Mouse (Mus musculus) forebrain, postnatal 0 days (tissue): ENCODE data around the gene Enam. TPM values are rescaled to one million over a fixed set of nuclear protein-coding genes. Genes with fewer than 3 reads are reported as not detected.

Experiments
- ATAC-seq: fragments of 200-750 bp; cut with Nextera tagmentation; 2 replicates; pipeline ENCODE4 v1.8.0; 2017; ENCODE audit warnings: mild to moderate bottlenecking, moderate library complexity
- DNase-seq: peaks from one replicate; pipeline ENCODE4 v3.0.0-alpha.2; 2015
- H3K27ac ChIP-seq: fragments of 300-500 bp; sonication (generic); 2 replicates; pipeline ENCODE4 v1.5.1; 2014; ENCODE audit warnings: low read depth, mild to moderate bottlenecking, antibody characterized with exemption, low read length, moderate library complexity, mixed read lengths
- H3K27me3 ChIP-seq: fragments of 300-500 bp; sonication (generic); 2 replicates; pipeline ENCODE4 v1.6.1; 2014; ENCODE audit warnings: mild to moderate bottlenecking, low read length, mixed read lengths; ENCODE audit not compliant: insufficient read depth
- H3K36me3 ChIP-seq: fragments of 300-500 bp; sonication (generic); 2 replicates; pipeline ENCODE4 v1.6.1; 2014; ENCODE audit warnings: mild to moderate bottlenecking, moderate library complexity; ENCODE audit not compliant: insufficient read depth
- H3K4me1 ChIP-seq: fragments of 300-500 bp; sonication (generic); 2 replicates; pipeline ENCODE4 v1.6.1; 2014; ENCODE audit warnings: antibody characterized with exemption; ENCODE audit not compliant: insufficient read depth
- H3K4me2 ChIP-seq: fragments of 300-500 bp; sonication (generic); 2 replicates; pipeline ENCODE4 v1.6.1; 2014; ENCODE audit warnings: low read depth, mild to moderate bottlenecking, moderate library complexity
- H3K4me3 ChIP-seq: fragments of 300-500 bp; sonication (generic); 2 replicates; pipeline ENCODE4 v1.5.1; 2014; ENCODE audit warnings: low read depth, low read length, mixed read lengths
- H3K9ac ChIP-seq: fragments of 300-500 bp; sonication (generic); 2 replicates; pipeline ENCODE4 v1.6.1; 2014; ENCODE audit warnings: mild to moderate bottlenecking
- H3K9me3 ChIP-seq: fragments of 300-500 bp; sonication (generic); 2 replicates; pipeline ENCODE4 v1.6.1; 2016; ENCODE audit warnings: low read length
- CTCF ChIP-seq: sonication (generic); IDR thresholded peaks from 2 replicates; pipeline ENCODE4 v1.5.1; 2016; ENCODE audit warnings: antibody characterized with exemption, control low read depth, low read depth
- whole genome bisulfite sequencing: fragments of 180-500 bp; shearing (Covaris S2); extraction: QIAGEN DNeasy Blood & Tissue Kit; methylation state at CpG from one replicate; pipeline ENCODE4 v1.1.7; 2014; 5-methylcytosine and 5-hydroxymethylcytosine counted together
- polyA plus RNA-seq: library from polyadenylated mRNA; unstranded; fragments of >200 nt; fragmentation: Nextera tagmentation; extraction: Ambion mirVana; gene quantifications from 2 replicates; pipeline ENCODE4 v1.2.1, GENCODE M21; 2015
- total RNA-seq: library from RNA; depleted of rRNA; stranded (reverse); fragments of >200 nt; gene quantifications from 2 replicates; pipeline ENCODE4 v1.2.3, GENCODE M21; 2014; rRNA removed

Gene Enam
- total RNA-seq = not detected in 2 replicates
- not detected in 2 replicates for polyA plus RNA-seq

DNA sequence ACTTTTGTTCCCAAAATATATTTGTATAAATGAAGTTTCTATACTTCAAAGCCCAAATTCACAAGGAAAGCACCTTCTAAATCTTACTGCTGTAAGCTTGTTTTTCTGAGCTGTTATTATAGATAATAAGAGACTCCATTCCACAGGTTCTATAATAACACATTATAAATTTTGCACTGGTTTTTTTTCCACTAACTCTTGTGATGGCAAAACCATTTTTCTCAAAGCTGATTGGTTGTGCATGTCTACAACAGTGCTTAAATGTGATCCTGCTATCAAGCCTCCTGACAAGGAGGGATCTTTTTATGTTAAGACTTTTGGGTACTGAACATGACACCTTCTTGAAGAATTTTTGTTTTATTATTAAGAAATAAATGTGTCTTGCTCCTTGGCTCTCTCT lies at the start of gene Enam:
Gene Enam (plus strand): TSS at position 301 of the 400 bp plus-strand sequence.
- no peak within 1 kb of the TSS for H3K4me2 ChIP-seq
- no peak within 1 kb of the TSS for H3K27ac ChIP-seq
- no peaks in the 10 kb centered on the region for H3K4me1 ChIP-seq
- no peak within 1 kb of the TSS for H3K4me3 ChIP-seq
- ATAC-seq (no peak), DNase-seq (no peak)
- H3K36me3 ChIP-seq = no peaks in the 10 kb centered on the region
- TF ChIP-seq CTCF = no peak
- H3K9ac ChIP-seq = no peak within 1 kb of the TSS
- no peaks in the 10 kb centered on the region for H3K9me3 ChIP-seq
- no peaks in the 10 kb centered on the region for H3K27me3 ChIP-seq

- TF ChIP-seq CTCF = no peak
- no peak within 1 kb of the TSS for H3K9ac ChIP-seq
- H3K4me1 ChIP-seq = no peaks in the 10 kb centered on the region
- no peak within 1 kb of the TSS for H3K4me2 ChIP-seq
- H3K27me3 ChIP-seq = no peaks in the 10 kb centered on the region
- H3K36me3 ChIP-seq = no peaks in the 10 kb centered on the region
- no peaks in the 10 kb centered on the region for H3K9me3 ChIP-seq
- no peak within 1 kb of the TSS for H3K4me3 ChIP-seq
- ATAC-seq (no peak), DNase-seq (no peak)
- H3K27ac ChIP-seq = no peak within 1 kb of the TSS
- 71% methylated on average over 3 of the region's 3 CpGs for WGBS
These were observed 32.1 kb upstream of the Enam start, which contains the start of gene Ambn for GRCm38 (mm10) chr5:88455691-88456090. Ambn (plus strand) TSS chr5:88455991.

- ATAC-seq (no peak), DNase-seq (no peak)
- Histone ChIP-seq H3K4me1 (no peaks in the 10 kb centered on the region), H3K9ac (no peak overlapping the region), H3K4me3 (no peak overlapping the region), H3K27me3 (no peaks in the 10 kb centered on the region), H3K27ac (no peak overlapping the region), H3K4me2 (no peak overlapping the region), H3K36me3 (no peaks in the 10 kb centered on the region), H3K9me3 (no peaks in the 10 kb centered on the region)
- WGBS = 96% methylated on average over 2 of the region's 2 CpGs
- TF ChIP-seq CTCF = no peak
These were observed 20.3 kb upstream of the Enam start for GRCm38 (mm10) chr5:88467471-88467870.

- WGBS = 91% methylated on average over 4 of the region's 4 CpGs
- Histone ChIP-seq H3K27me3 (no peaks in the 10 kb centered on the region), H3K27ac (no peak overlapping the region), H3K4me3 (no peak overlapping the region), H3K36me3 (no peaks in the 10 kb centered on the region), H3K4me1 (no peaks in the 10 kb centered on the region), H3K9ac (no peak overlapping the region), H3K4me2 (no peak overlapping the region), H3K9me3 (no peaks in the 10 kb centered on the region)
- DNase-seq = no peak
- no peak for ATAC-seq
- TF ChIP-seq CTCF = no peak
These were observed 18.7 kb upstream of the Enam start for GRCm38 (mm10) chr5:88468807-88469704.

DNA sequence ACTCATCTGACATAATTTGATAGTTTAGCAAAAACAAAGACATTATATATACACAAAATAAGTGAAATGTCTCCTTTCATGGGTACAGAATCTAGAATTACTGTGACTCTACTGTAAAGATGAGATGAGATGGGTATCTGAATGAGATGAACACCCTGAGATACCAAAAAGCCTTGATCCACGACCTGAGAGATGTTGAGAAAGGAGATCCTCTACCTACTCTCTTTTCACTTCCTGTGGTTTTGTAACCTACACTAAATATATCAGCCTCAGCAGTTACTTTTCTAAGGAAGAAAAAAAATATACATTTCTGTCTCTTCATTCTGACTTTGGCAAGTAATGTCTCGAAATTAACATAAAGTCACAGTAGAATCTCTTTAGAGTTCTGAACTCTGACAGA lies 1.2 kb downstream of the Enam start:
- Histone ChIP-seq H3K27ac (no peak overlapping the region), H3K4me2 (no peak overlapping the region), H3K36me3 (no peaks in the 10 kb centered on the region), H3K9me3 (no peaks in the 10 kb centered on the region), H3K4me3 (no peak overlapping the region), H3K9ac (no peak overlapping the region), H3K4me1 (no peaks in the 10 kb centered on the region), H3K27me3 (no peaks in the 10 kb centered on the region)
- WGBS = 78% methylated on average over 2 of the region's 2 CpGs
- TF ChIP-seq CTCF = no peak
- DNase-seq = no peak
- no peak for ATAC-seq

- H3K27ac ChIP-seq = no peak overlapping the region
- ATAC-seq = peak; percentile 32; the same call in 1 of the 2 replicates
- WGBS = 21% methylated on average over 5 of the region's 5 CpGs
- no peaks in the 10 kb centered on the region for H3K36me3 ChIP-seq
- no peak overlapping the region for H3K4me3 ChIP-seq
- no peaks in the 10 kb centered on the region for H3K4me1 ChIP-seq
- no peak overlapping the region for H3K9ac ChIP-seq
- no peaks in the 10 kb centered on the region for H3K27me3 ChIP-seq
- no peak for DNase-seq
- H3K4me2 ChIP-seq = no peak overlapping the region
- no peaks in the 10 kb centered on the region for H3K9me3 ChIP-seq
- no peak for TF ChIP-seq CTCF
These were observed 3.3 kb downstream of the Enam start for GRCm38 (mm10) chr5:88491111-88491510.

DNA sequence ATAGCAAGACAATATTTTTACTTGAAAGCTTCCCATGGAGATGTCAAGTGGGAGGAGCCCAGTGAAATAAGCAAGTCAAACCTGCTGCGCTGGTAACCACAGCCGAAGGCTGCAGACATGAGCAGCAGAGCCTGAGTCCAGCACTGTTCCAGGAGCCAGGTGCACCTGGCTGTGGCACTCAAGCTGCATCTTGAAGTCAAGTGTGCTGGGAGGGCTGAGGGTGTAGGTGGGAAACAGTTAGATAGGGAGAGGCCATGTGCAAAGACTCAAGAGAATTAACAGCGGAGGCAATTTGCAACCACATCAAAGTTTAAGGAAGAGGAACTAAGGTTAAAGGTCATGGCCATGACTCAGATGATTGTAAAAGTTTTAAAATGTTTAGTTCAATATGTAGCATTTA lies 12.0 kb downstream of the Enam start:
- TF ChIP-seq CTCF = no peak
- H3K4me1 ChIP-seq = no peaks in the 10 kb centered on the region
- ATAC-seq = no peak
- no peak overlapping the region for H3K27ac ChIP-seq
- H3K4me3 ChIP-seq = no peak overlapping the region
- no peaks in the 10 kb centered on the region for H3K9me3 ChIP-seq
- H3K27me3 ChIP-seq = no peaks in the 10 kb centered on the region
- no peak overlapping the region for H3K9ac ChIP-seq
- 89% methylated on average over 3 of the region's 3 CpGs for WGBS
- H3K36me3 ChIP-seq = no peaks in the 10 kb centered on the region
- no peak for DNase-seq
- H3K4me2 ChIP-seq = no peak overlapping the region
